Mouse (Mus musculus): ENCODE measurements around the gene Gm10073.

- no peak for TF ChIP-seq CTCF (IDR thresholded peaks at IDR 0.05; ENCODE audit: low read depth)
- no peak for TF ChIP-seq EP300 (IDR thresholded peaks at IDR 0.05; ENCODE audit: low read depth)
Observed at GRCm38 (mm10) chr8:106563691-106564182, 9.5 kb downstream of the Gm10073 start.
